In genomic region chr1:57489588-57489987, GRCm38 (mm10) we compare ENCODE assay signal across 18 mouse cellular contexts.
DNase-seq lines count a peak whose midpoint lies in the region; ATAC-seq and TF ChIP-seq lines count a peak whose summit lies in the region.
"Had no signal": no experiment of that assay in that cellular context is flagged by ENCODE, and none has a peak within 500 bp of the region (broad histone marks: within the 10 kb centered on the region; RNA-seq: fewer than 3 reads in every experiment).

No protein-coding gene starts in this region.

- H3K36me3 ChIP-seq in forebrain, postnatal 0 days (ENCODE audit: insufficient read depth) = no peaks in the 10 kb centered on the region
- no peaks in the 10 kb centered on the region for H3K36me3 ChIP-seq in forebrain, embryonic 12.5 days (replicated peaks)
- no peaks in the 10 kb centered on the region for H3K36me3 ChIP-seq in heart, embryonic 12.5 days
- no peaks in the 10 kb centered on the region for H3K36me3 ChIP-seq in liver, adult 2 months (ENCODE audit: control insufficient read depth, insufficient read depth, low read length)
- H3K36me3 ChIP-seq in liver, postnatal 0 days (replicated peaks; ENCODE audit: insufficient read depth, low read length) = no peaks in the 10 kb centered on the region
- H3K36me3 ChIP-seq in embryonic facial prominence, embryonic 15.5 days = no peaks in the 10 kb centered on the region
- H3K36me3 ChIP-seq: forebrain, embryonic 15.5 days; heart, embryonic 15.5 days; liver, embryonic 12.5 days; lung, embryonic 15.5 days; midbrain, embryonic 15.5 days had no signal

- no peak overlapping the region for H3K4me3 ChIP-seq in forebrain, postnatal 0 days (ENCODE audit: low read depth, low read length)
- no peak overlapping the region for H3K4me3 ChIP-seq in forebrain, embryonic 12.5 days (replicated peaks)
- H3K4me3 ChIP-seq in heart, embryonic 12.5 days = no peak overlapping the region
- no peak overlapping the region for H3K4me3 ChIP-seq in liver, adult 2 months (ENCODE audit: insufficient read depth, low read depth, low read length)
- H3K4me3 ChIP-seq in liver, postnatal 0 days (ENCODE audit: low read depth, low read length) = no peak overlapping the region
- no peak overlapping the region for H3K4me3 ChIP-seq in embryonic facial prominence, embryonic 15.5 days (replicated peaks)
- H3K4me3 ChIP-seq: forebrain, embryonic 15.5 days; heart, embryonic 15.5 days; liver, embryonic 12.5 days; lung, embryonic 15.5 days; midbrain, embryonic 15.5 days had no signal

- no peak for TF ChIP-seq EP300 in liver, postnatal 0 days (IDR thresholded peaks at IDR 0.05; ENCODE audit: low read depth)

- TF ChIP-seq CTCF in forebrain, postnatal 0 days (IDR thresholded peaks at IDR 0.05; ENCODE audit: low read depth) = no peak
- no peak for TF ChIP-seq CTCF in liver, adult 2 months (IDR thresholded peaks at IDR 0.05; ENCODE audit: low read depth, low read length)
- no peak for TF ChIP-seq CTCF in liver, postnatal 0 days (IDR thresholded peaks at IDR 0.05; ENCODE audit: low read depth)

- H3K9ac ChIP-seq in forebrain, postnatal 0 days = no peak overlapping the region
- H3K9ac ChIP-seq in forebrain, embryonic 12.5 days = no peak overlapping the region
- H3K9ac ChIP-seq in heart, embryonic 12.5 days = no peak overlapping the region
- no peak overlapping the region for H3K9ac ChIP-seq in liver, adult 2 months (ENCODE audit: low read depth, low read length)
- no peak overlapping the region for H3K9ac ChIP-seq in liver, postnatal 0 days (replicated peaks)
- no peak overlapping the region for H3K9ac ChIP-seq in embryonic facial prominence, embryonic 15.5 days
- H3K9ac ChIP-seq: forebrain, embryonic 15.5 days; heart, embryonic 15.5 days; liver, embryonic 12.5 days; lung, embryonic 15.5 days; midbrain, embryonic 15.5 days had no signal

- no peaks in the 10 kb centered on the region for H3K4me1 ChIP-seq in forebrain, postnatal 0 days (ENCODE audit: insufficient read depth)
- H3K4me1 ChIP-seq in forebrain, embryonic 12.5 days = no peaks in the 10 kb centered on the region
- no peaks in the 10 kb centered on the region for H3K4me1 ChIP-seq in heart, embryonic 12.5 days (replicated peaks)
- H3K4me1 ChIP-seq in liver, adult 2 months (ENCODE audit: control insufficient read depth, insufficient read depth, low read length) = no peaks in the 10 kb centered on the region
- no peaks in the 10 kb centered on the region for H3K4me1 ChIP-seq in liver, postnatal 0 days (ENCODE audit: insufficient read depth)
- H3K4me1 ChIP-seq in embryonic facial prominence, embryonic 15.5 days = peaks cover 10% of the 10 kb centered on the region
- H3K4me1 ChIP-seq: heart, embryonic 15.5 days; liver, embryonic 12.5 days; lung, embryonic 15.5 days; midbrain, embryonic 15.5 days had no signal

- no peaks in the 10 kb centered on the region for H3K79me2 ChIP-seq in liver, adult 2 months (ENCODE audit: control insufficient read depth, insufficient read depth, low read length)

- H3K27ac ChIP-seq in forebrain, postnatal 0 days (ENCODE audit: low read depth, low read length) = 0 out of 2 replicates have a peak overlapping the region, but pooled peaks have one; percentile 15
- no peak overlapping the region for H3K27ac ChIP-seq in forebrain, embryonic 12.5 days
- no peak overlapping the region for H3K27ac ChIP-seq in heart, embryonic 12.5 days (ENCODE audit: poor library complexity, severe bottlenecking)
- H3K27ac ChIP-seq in liver, adult 2 months (replicated peaks; ENCODE audit: insufficient read depth, low read depth, low read length) = no peak overlapping the region
- H3K27ac ChIP-seq in liver, postnatal 0 days (ENCODE audit: low read depth) = no peak overlapping the region
- peak overlapping the region; percentile 31; the same call in 1 of the 2 replicates for H3K27ac ChIP-seq in embryonic facial prominence, embryonic 15.5 days (replicated peaks)
- H3K27ac ChIP-seq: forebrain, embryonic 15.5 days; heart, embryonic 15.5 days; liver, embryonic 12.5 days; lung, embryonic 15.5 days; midbrain, embryonic 15.5 days had no signal

- H3K9me3 ChIP-seq in forebrain, postnatal 0 days (ENCODE audit: low read length) = no peaks in the 10 kb centered on the region
- H3K9me3 ChIP-seq in forebrain, embryonic 12.5 days = no peaks in the 10 kb centered on the region
- H3K9me3 ChIP-seq in heart, embryonic 12.5 days (replicated peaks) = no peaks in the 10 kb centered on the region
- no peaks in the 10 kb centered on the region for H3K9me3 ChIP-seq in liver, postnatal 0 days (ENCODE audit: low read length)
- no peaks in the 10 kb centered on the region for H3K9me3 ChIP-seq in embryonic facial prominence, embryonic 15.5 days (replicated peaks)
- H3K9me3 ChIP-seq: forebrain, embryonic 15.5 days; heart, embryonic 15.5 days; liver, embryonic 12.5 days; lung, embryonic 15.5 days; midbrain, embryonic 15.5 days had no signal

- no peaks in the 10 kb centered on the region for H3K27me3 ChIP-seq in forebrain, postnatal 0 days (ENCODE audit: insufficient read depth, low read length)
- H3K27me3 ChIP-seq in forebrain, embryonic 12.5 days = no peaks in the 10 kb centered on the region
- no peaks in the 10 kb centered on the region for H3K27me3 ChIP-seq in heart, embryonic 12.5 days (replicated peaks)
- no peaks in the 10 kb centered on the region for H3K27me3 ChIP-seq in liver, adult 2 months (ENCODE audit: control insufficient read depth, insufficient read depth, low read length)
- H3K27me3 ChIP-seq in liver, postnatal 0 days (ENCODE audit: insufficient read depth, low read length) = no peaks in the 10 kb centered on the region
- H3K27me3 ChIP-seq in embryonic facial prominence, embryonic 15.5 days = no peaks in the 10 kb centered on the region
- H3K27me3 ChIP-seq: forebrain, embryonic 15.5 days; heart, embryonic 15.5 days; liver, embryonic 12.5 days; lung, embryonic 15.5 days; midbrain, embryonic 15.5 days had no signal

- WGBS in forebrain, postnatal 0 days = 43% methylated on average over 6 of the region's 6 CpGs
- WGBS in forebrain, embryonic 12.5 days = 86% methylated on average over 6 of the region's 6 CpGs
- 74% methylated on average over 6 of the region's 6 CpGs for WGBS in heart, embryonic 12.5 days
- 83% methylated on average over 6 of the region's 6 CpGs for WGBS in liver, adult 2 months
- WGBS in liver, postnatal 0 days (ENCODE audit: insufficient replicate concordance) = 73% methylated on average over 6 of the region's 6 CpGs
- 42% methylated on average over 6 of the region's 6 CpGs for WGBS in embryonic facial prominence, embryonic 15.5 days

- no peak; the same call in 1 of the 2 replicates for ATAC-seq in forebrain, postnatal 0 days
- no peak for ATAC-seq in forebrain, embryonic 12.5 days (ENCODE audit: low FRiP score)
- ATAC-seq in heart, embryonic 12.5 days (ENCODE audit: insufficient number of reproducible peaks, low FRiP score) = no peak
- no peak for ATAC-seq in liver, postnatal 0 days
- no peak for ATAC-seq in embryonic facial prominence, embryonic 15.5 days (ENCODE audit: insufficient number of reproducible peaks, low FRiP score, low TSS enrichment, low read depth)
- ATAC-seq: forebrain, embryonic 15.5 days; liver, embryonic 12.5 days; midbrain, embryonic 15.5 days had no signal

- H3K4me2 ChIP-seq in forebrain, postnatal 0 days (ENCODE audit: low read depth) = no peak overlapping the region
- H3K4me2 ChIP-seq in forebrain, embryonic 12.5 days = no peak overlapping the region
- H3K4me2 ChIP-seq in heart, embryonic 12.5 days = no peak overlapping the region
- H3K4me2 ChIP-seq in liver, postnatal 0 days (ENCODE audit: low read depth, low read length) = no peak overlapping the region
- no peak overlapping the region for H3K4me2 ChIP-seq in embryonic facial prominence, embryonic 15.5 days (replicated peaks)
- H3K4me2 ChIP-seq: forebrain, embryonic 15.5 days; heart, embryonic 15.5 days; liver, embryonic 12.5 days; lung, embryonic 15.5 days; midbrain, embryonic 15.5 days had no signal

- no peak for DNase-seq in forebrain, postnatal 0 days
- peak; percentile 8 for DNase-seq in heart, postnatal 4 days
- peak; percentile 26 for DNase-seq in liver, adult 2 months (ENCODE audit: extremely low read depth, low read depth, low spot score)
- DNase-seq in liver, postnatal 0 days = no peak
- DNase-seq: adrenal gland, adult 8-10 months; B cell, adult 2 months; cerebellum, adult 2 months; gastrocnemius, postnatal 36 days; kidney, postnatal 4 days; right cerebral cortex, adult 18-20 months had no signal

- TF ChIP-seq POLR2A in liver, adult 2 months (IDR thresholded peaks at IDR 0.05; ENCODE audit: extremely low read depth, insufficient read depth, low read length) = no peak

Comparison
In these comparisons a context has a peak if more than half of its experiments do, and no peak if none do; other contexts are left out.
1. DNase-seq: peak in heart, postnatal 4 days (single experiment) and liver, adult 2 months (single experiment); none in forebrain, postnatal 0 days (single experiment) and liver, postnatal 0 days (single experiment).
2. H3K27ac ChIP-seq: peak in forebrain, postnatal 0 days (single experiment) and embryonic facial prominence, embryonic 15.5 days (single experiment); none in forebrain, embryonic 12.5 days (single experiment), heart, embryonic 12.5 days (single experiment), liver, adult 2 months (single experiment) and liver, postnatal 0 days (single experiment).